Mouse (Mus musculus): ENCODE results near the gene Mid1. TPM values are rescaled to one million over a fixed set of nuclear protein-coding genes. Genes with fewer than 3 reads are reported as not detected.
"Not testable (repeated sequence)": the region's sequence is repeated elsewhere in the genome, so short reads cannot be mapped to it uniquely, and the experiment has no call there.

Gene Mid1
- total RNA-seq, 1 experiment from 2014 or later = 9.8 TPM

DNA sequence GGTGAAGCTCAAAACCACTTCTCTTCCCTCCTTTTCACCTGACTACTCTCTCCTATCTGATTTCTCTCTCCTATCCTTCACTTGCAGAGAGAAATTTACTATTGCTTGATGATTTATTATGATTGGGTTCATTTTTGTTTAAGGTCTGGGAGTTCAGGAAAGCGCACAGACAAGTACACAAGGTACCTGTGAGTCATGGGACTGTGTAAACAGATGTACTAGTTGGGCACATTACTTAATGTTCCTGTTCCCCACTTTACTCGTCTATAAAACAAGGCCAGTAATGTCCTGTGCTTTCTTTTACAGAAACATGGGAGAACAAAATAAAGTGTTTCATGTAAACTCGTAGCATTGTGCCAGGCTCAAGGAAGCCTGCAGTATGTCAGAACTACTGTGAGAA, 248.2 kb downstream of the Mid1 start:
- no peak for ATAC-seq (ENCODE audit: extremely low read depth, insufficient number of reproducible peaks, low FRiP score, poor library complexity, severe bottlenecking)

GRCm38 (mm10) chrX:169937119-169937719, 252.2 kb downstream of the Mid1 start:
- no peak for ATAC-seq (ENCODE audit: extremely low read depth, insufficient number of reproducible peaks, low FRiP score, poor library complexity, severe bottlenecking)

DNA sequence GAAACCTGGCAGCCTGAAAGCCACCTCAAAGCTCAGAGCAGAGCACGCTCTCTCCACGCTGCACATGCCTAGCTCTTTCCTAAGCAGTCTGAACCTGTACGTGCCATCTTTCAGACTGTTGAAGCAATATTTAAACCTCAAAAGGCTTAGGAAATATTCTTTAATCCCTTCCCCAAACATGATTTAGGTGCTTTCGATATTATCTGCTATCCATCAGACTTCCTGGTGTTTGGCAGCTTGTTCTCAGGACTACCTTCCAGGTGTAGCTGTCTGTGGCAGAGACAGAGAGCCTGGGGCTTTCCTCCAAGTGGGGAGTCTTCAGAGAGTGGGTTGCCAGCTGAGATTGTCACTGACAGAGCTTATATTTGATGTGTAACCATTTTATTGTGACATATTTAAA, 255.5 kb downstream of the Mid1 start:
- ATAC-seq (ENCODE audit: extremely low read depth, insufficient number of reproducible peaks, low FRiP score, poor library complexity, severe bottlenecking) = no peak

- ATAC-seq (ENCODE audit: extremely low read depth, insufficient number of reproducible peaks, low FRiP score, poor library complexity, severe bottlenecking) = no peak
These were observed 265.6 kb downstream of the Mid1 start for GRCm38 (mm10) chrX:169950596-169950995.

- no peak for ATAC-seq (ENCODE audit: extremely low read depth, insufficient number of reproducible peaks, low FRiP score, poor library complexity, severe bottlenecking)
These were observed 284.3 kb downstream of the Mid1 start for GRCm38 (mm10) chrX:169969337-169969736.

- ATAC-seq (ENCODE audit: extremely low read depth, insufficient number of reproducible peaks, low FRiP score, poor library complexity, severe bottlenecking) = not testable (repeated sequence)
These were observed 284.8 kb downstream of the Mid1 start for GRCm38 (mm10) chrX:169969765-169970164.

DNA sequence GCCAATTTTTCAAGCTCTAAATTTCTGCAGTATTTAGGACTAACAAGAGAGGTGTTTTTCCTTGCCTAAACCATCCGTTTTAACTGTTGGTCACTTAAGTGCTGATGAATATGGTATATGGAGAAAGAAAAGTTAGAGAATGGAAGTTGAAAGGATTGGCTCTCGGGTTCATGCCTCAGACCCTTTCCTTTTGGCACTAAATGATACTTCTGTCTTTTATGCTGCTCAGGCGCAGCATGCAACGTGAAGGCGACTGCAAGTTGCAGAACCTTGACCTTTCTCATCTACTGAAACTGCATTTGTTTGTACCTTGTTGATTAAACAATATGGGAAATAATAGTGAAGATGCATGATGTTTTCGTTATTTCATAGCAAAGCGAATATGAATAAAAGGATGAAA, 285.5 kb downstream of the Mid1 start:
- ATAC-seq (ENCODE audit: extremely low read depth, insufficient number of reproducible peaks, low FRiP score, poor library complexity, severe bottlenecking) = not testable (repeated sequence)

DNA sequence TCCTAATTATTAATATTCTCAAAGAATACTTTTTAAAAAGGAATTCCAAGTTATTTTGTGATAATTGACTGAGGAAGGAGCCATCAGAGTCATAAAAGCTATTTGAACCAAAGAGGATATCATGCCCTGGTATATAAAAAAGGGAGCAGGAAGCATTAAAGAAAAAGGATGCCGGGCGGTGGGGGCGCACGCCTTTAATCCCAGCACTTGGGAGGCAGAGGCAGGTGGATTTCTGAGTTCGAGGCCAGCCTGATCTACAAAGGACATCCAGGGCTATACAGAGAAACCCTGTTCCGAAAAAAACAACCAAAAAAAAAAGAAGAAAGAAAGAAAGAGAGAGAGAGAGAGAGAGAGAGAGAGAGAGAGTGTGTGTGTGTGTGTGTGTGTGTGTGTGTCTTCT, 286.6 kb downstream of the Mid1 start:
- ATAC-seq (ENCODE audit: extremely low read depth, insufficient number of reproducible peaks, low FRiP score, poor library complexity, severe bottlenecking) = not testable (repeated sequence)

DNA sequence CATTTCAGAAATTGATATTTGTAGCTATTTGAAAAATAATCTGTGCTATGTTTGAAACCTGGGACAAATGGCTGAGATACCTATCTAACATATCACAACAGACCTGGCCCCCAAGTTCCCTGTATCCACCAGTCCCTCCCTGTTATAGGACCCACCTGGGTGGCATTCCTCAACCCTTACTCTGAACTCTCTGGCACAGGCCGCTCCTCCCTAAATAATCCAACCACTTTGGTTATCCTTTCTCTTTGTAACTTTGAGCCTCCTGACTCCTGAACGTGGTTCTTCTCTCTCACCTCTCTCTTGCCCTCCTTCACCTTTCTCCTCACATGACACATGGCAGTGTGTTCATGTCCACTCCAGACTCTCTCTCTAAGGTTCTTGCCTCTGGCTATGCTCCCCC, 287.1 kb downstream of the Mid1 start:
- not testable (repeated sequence) for ATAC-seq (ENCODE audit: extremely low read depth, insufficient number of reproducible peaks, low FRiP score, poor library complexity, severe bottlenecking)

GRCm38 (mm10) chrX:169972791-169973494, 287.9 kb downstream of the Mid1 start:
- peak; percentile 59 for ATAC-seq (ENCODE audit: extremely low read depth, insufficient number of reproducible peaks, low FRiP score, poor library complexity, severe bottlenecking)

DNA sequence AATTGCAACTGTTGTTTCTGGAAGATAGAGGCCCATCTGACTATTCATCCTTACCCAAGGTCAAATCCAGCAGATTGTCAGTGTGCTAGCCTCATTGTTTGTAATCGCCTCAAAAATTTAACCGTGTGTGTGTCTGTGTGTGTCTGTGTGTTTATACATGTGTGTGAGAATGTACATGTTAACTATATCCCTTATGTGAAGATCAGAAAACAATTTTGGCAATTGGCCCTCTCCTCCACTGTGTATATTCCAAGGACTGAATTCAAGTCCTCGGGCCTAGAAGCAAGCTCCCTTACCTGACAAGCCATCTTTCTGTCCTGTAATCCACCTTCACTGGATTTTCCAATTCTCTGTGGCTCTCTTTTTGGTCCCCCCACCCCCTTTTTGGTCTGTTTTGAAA, 288.8 kb downstream of the Mid1 start:
- not testable (repeated sequence) for ATAC-seq (ENCODE audit: extremely low read depth, insufficient number of reproducible peaks, low FRiP score, poor library complexity, severe bottlenecking)

GRCm38 (mm10) chrX:169974456-169974855, 289.5 kb downstream of the Mid1 start:
- not testable (repeated sequence) for ATAC-seq (ENCODE audit: extremely low read depth, insufficient number of reproducible peaks, low FRiP score, poor library complexity, severe bottlenecking)

GRCm38 (mm10) chrX:169974974-169975373, 290.0 kb downstream of the Mid1 start:
- ATAC-seq (ENCODE audit: extremely low read depth, insufficient number of reproducible peaks, low FRiP score, poor library complexity, severe bottlenecking) = not testable (repeated sequence)

GRCm38 (mm10) chrX:169975681-169976131, 290.7 kb downstream of the Mid1 start:
- 0 out of 2 replicates have a peak, but pooled peaks have one; percentile 7 for ATAC-seq (ENCODE audit: extremely low read depth, insufficient number of reproducible peaks, low FRiP score, poor library complexity, severe bottlenecking)

GRCm38 (mm10) chrX:169976340-169976739, 291.3 kb downstream of the Mid1 start:
- ATAC-seq (ENCODE audit: extremely low read depth, insufficient number of reproducible peaks, low FRiP score, poor library complexity, severe bottlenecking) = not testable (repeated sequence)

GRCm38 (mm10) chrX:169977856-169978435, 292.9 kb downstream of the Mid1 start:
- not testable (repeated sequence) for ATAC-seq (ENCODE audit: extremely low read depth, insufficient number of reproducible peaks, low FRiP score, poor library complexity, severe bottlenecking)

DNA sequence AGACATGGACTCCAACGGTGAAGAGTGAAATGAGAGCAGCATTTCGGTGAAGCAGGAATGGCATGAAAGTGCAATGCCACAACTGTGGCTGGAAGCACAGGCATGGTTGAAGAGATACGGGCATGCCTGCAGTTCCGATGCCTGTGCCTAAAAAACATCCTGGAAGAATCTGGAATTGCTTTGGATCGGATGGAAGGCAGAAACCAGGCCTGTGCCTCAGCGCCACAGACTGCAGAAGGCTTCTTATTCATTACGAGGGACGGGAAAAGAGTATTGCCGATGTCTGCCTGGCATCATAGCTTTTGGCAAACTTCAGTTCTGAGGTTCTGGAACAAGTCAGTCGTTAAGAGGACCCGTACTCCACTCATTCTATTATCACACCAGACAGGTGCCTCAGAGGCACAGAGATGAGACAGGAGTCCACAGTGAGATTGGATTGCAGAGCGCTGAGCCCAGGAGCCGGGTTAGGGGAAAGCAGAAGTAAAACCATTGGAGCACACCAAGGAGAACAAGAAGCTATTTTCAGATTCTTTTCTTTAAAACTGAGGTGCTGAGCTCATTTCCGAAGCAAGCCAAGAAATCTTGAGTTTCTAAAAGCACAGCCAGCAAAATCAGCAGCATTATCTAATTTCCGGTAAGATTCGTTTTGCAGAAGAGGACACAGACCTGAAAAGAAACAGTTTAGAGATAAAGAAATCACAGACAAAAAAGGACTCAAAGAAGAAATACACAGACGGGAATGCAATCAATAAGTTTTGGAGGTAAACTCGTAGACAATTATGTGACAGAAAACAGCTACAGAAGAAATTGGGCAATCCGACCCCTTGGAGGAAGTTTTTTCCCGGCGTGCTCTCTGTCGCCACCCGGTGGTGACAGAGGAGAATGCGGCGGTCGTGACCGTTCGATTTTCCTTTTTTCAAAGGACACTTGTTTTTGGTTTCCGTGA, 293.7 kb downstream of the Mid1 start:
- ATAC-seq (ENCODE audit: extremely low read depth, insufficient number of reproducible peaks, low FRiP score, poor library complexity, severe bottlenecking) = peak; percentile 42

DNA sequence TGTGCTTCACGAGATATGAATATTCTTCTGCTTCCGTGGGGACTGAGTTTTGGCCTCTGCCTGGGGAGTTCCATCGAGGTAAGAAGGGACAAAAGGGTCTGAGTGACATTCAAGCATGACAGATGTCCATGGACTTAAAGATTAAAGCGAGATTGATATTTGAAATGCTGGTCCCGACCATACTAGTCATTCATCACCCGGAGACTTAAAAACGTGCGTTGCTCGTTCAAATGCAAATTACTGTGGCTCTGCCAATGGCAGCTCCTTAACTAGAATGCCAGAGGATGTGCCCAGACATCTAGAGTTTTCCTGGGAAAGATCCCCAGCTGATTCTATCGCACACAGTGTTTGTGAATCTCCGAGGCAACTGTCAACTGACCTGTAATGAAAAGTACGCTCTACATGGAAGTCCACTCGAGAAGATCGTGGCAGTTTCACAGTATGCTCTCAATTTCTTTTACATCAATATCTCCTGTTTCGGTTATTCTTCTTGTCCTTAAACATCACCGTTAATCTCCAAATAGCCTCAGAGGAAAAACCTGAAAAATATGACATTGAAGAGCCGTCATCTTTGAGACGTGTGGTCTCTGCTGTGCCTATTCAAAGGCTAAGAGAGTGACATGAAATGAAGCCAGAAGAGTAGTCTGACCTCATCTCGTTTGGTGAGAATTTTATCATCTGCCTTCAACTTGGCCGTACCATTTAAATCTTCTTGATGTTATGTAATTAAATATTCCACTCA, 294.6 kb downstream of the Mid1 start:
- ATAC-seq (ENCODE audit: extremely low read depth, insufficient number of reproducible peaks, low FRiP score, poor library complexity, severe bottlenecking) = not testable (repeated sequence)
